Mouse (Mus musculus) spleen, postnatal 14 days (tissue): ENCODE results near the gene Ogg1.

Experiments used
- DNase-seq, 2 experiments: peaks; one replicate each; pipeline ENCODE4 v3.0.0; 2021 to 2022; ENCODE audit warnings: low spot score in 2 of 2

Gene Ogg1

GRCm38 (mm10) chr6:113370194-113370929 lies 43.6 kb downstream of the Ogg1 start:
- no peak for DNase-seq

DNA sequence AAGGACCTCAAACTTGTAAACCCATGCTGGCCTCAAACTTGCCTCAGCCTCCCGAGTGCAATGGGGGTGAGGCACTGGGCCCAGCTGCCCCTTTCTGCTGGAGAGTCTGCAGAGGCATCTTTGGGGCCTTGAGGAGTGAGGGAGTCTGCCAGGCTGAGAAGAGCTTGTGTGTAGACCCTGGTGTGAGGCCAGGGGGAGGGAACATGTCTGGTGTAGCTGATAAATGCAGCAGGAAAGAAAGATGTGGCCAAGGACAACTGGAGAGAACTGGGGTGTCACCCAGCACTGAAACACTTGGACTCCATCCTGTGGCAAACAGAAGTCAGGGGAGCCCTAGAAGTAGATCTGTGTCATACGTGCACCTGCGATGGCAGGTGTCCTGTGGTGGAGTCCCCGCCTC lies 46.7 kb downstream of the Ogg1 start:
- DNase-seq: no peak

DNA sequence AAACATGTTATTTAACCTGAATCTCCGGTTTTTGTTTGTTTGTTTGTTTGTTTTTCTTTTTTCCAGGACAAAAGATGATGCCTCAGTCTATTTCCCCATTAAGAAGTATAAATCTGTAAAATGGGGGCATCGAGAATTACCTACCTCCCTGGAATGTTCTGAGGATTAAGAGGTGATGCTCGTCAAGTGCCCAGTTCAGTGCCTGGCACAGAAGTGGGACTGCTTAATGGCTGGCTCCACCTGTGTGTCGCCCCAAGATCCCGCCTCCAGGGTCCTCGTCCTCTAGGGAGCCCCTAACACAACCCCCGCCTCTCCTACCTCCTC lies 50.4 kb downstream of the Ogg1 start:
- DNase-seq: no peak

GRCm38 (mm10) chr6:113377496-113378385 lies 51.0 kb downstream of the Ogg1 start, which contains the start of the genes Tada3 and Arpc4:
Gene Tada3, minus strand, starts transcription at chr6:113377883.
Gene Arpc4, plus strand, starts transcription at chr6:113378115.
- DNase-seq: peak; percentile 86 to 87

GRCm38 (mm10) chr6:113379246-113379645 lies 52.5 kb downstream of the Ogg1 start:
- no peak for DNase-seq

- no peak for DNase-seq
Observed at GRCm38 (mm10) chr6:113380480-113380879, 53.7 kb downstream of the Ogg1 start.

GRCm38 (mm10) chr6:113384351-113384927 lies 57.7 kb downstream of the Ogg1 start:
- no peak for DNase-seq
